Mouse (Mus musculus): ENCODE results near the gene Kl.

- TF ChIP-seq CTCF (IDR thresholded peaks at IDR 0.05; ENCODE audit: control insufficient read depth, insufficient read depth, insufficient replicate concordance, low read depth, low read length), result no peak
- TF ChIP-seq POLR2A (IDR thresholded peaks at IDR 0.05; ENCODE audit: control insufficient read depth, low read depth, low read length), result no peak
Measured at GRCm38 (mm10) chr5:150952328-150952668, at the start of gene Kl.
